Mouse (Mus musculus) bone marrow, adult 2 months (tissue): ENCODE data around the gene 6030408B16Rik.

Source experiments
- CTCF ChIP-seq: fragments of 200-500 bp; IDR thresholded peaks from 2 replicates; pipeline ENCODE4 v1.5.1; 2011; ENCODE audit warnings: low read length, control low read depth; ENCODE audit not compliant: control insufficient read depth, insufficient read depth
- POLR2A ChIP-seq: fragments of 200-500 bp; IDR thresholded peaks from 2 replicates; pipeline ENCODE4 v1.6.1; 2011; ENCODE audit warnings: low read depth, mild to moderate bottlenecking, control low read depth, low read length, borderline replicate concordance; ENCODE audit not compliant: control insufficient read depth

GRCm38 (mm10) chr15:101255842-101256462 lies 37.1 kb upstream of the 6030408B16Rik start:
- no peak for TF ChIP-seq POLR2A
- TF ChIP-seq CTCF: no peak
